Mouse (Mus musculus) hindbrain, embryonic 14.5 days (tissue): Measurements from ENCODE around the gene Traf3ip3. TPM values are rescaled to one million over a fixed set of nuclear protein-coding genes. Genes with fewer than 3 reads are reported as not detected.

ENCODE experiments used
- ATAC-seq: fragments of 200-750 bp; cut with Nextera tagmentation; 2 replicates; pipeline ENCODE4 v1.8.0; 2017; ENCODE audit warnings: moderate number of reproducible peaks, mild to moderate bottlenecking, moderate TSS enrichment, moderate library complexity; ENCODE audit not compliant: low FRiP score
- DNase-seq: peaks from one replicate; pipeline ENCODE4 v3.0.0-alpha.2; 2015; ENCODE audit warnings: low spot score
- H3K27ac ChIP-seq: fragments of 300-500 bp; sonication (generic); 2 replicates; pipeline ENCODE4 v1.5.1; 2014; ENCODE audit warnings: mild to moderate bottlenecking, moderate library complexity
- H3K27me3 ChIP-seq: fragments of 300-500 bp; sonication (generic); 2 replicates; pipeline ENCODE4 v1.6.1; 2014; ENCODE audit warnings: mild to moderate bottlenecking, low read length, mixed read lengths; ENCODE audit not compliant: control insufficient read depth, insufficient read depth
- H3K36me3 ChIP-seq: fragments of 300-500 bp; sonication (generic); replicated peaks from 2 replicates; pipeline ENCODE4 v1.6.1; 2014; ENCODE audit not compliant: control insufficient read depth, insufficient read depth
- H3K4me1 ChIP-seq: fragments of 300-500 bp; sonication (generic); replicated peaks from 2 replicates; pipeline ENCODE4 v1.6.1; 2014; ENCODE audit warnings: antibody characterized with exemption, low read length, mixed read lengths; ENCODE audit not compliant: control insufficient read depth, insufficient read depth
- H3K4me2 ChIP-seq: fragments of 300-500 bp; sonication (generic); replicated peaks from 2 replicates; pipeline ENCODE4 v1.6.1; 2014; ENCODE audit warnings: mild to moderate bottlenecking, moderate library complexity
- H3K4me3 ChIP-seq: fragments of 300-500 bp; sonication (generic); replicated peaks from 2 replicates; pipeline ENCODE4 v1.5.1; 2014; ENCODE audit warnings: mild to moderate bottlenecking, low read length
- H3K9ac ChIP-seq: fragments of 300-500 bp; sonication (generic); 2 replicates; pipeline ENCODE4 v1.6.1; 2014
- H3K9me3 ChIP-seq: fragments of 300-500 bp; sonication (generic); 2 replicates; pipeline ENCODE4 v1.6.1; 2016; ENCODE audit warnings: low read length; ENCODE audit not compliant: control insufficient read depth
- WGBS: fragments of 180-500 bp; shearing (Covaris S2); extraction: QIAGEN DNeasy Blood & Tissue Kit; methylation state at CpG from one replicate; pipeline ENCODE4 v1.1.7; 2014; 5-methylcytosine and 5-hydroxymethylcytosine counted together
- polyA plus RNA-seq: library from polyadenylated mRNA; unstranded; fragments of >200 nt; fragmentation: Nextera tagmentation; extraction: Ambion mirVana; gene quantifications from 2 replicates; pipeline ENCODE4 v1.2.1, GENCODE M21; 2014

The Traf3ip3 gene
- polyA plus RNA-seq, 1 experiment from 2014 or later = 2.1 TPM

- Histone ChIP-seq H3K9me3 (no peaks in the 10 kb centered on the region), H3K4me1 (no peaks in the 10 kb centered on the region), H3K27me3 (no peaks in the 10 kb centered on the region), H3K4me3 (no peak overlapping the region), H3K9ac (no peak overlapping the region), H3K27ac (no peak overlapping the region), H3K36me3 (no peaks in the 10 kb centered on the region), H3K4me2 (no peak overlapping the region)
- ATAC-seq = no peak
- no peak for DNase-seq
- 78% methylated on average over 7 of the region's 7 CpGs for WGBS
Observed at GRCm38 (mm10) chr1:193141118-193141517, 60.4 kb downstream of the Traf3ip3 start.

DNA sequence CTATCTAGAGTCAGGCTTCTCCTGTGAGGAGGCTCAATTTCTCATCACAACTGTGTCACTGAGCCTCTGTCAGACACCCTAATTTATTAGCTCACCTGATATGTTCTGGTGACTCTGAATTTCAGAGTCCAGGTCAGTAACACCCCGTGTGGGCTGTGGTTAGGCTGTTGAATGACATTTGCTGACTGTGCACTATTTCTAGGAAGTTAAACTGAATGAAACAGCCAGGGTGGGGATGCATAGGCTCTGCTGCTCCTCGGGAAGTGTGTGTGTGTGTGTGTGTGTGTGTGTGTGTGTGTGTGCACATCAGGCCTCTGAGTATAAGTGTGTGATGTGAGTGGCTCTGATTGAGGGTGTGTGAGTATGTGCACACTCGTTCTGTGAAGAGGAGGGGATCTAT is 62.8 kb downstream of the Traf3ip3 start:
- 72% methylated on average over 3 of the region's 3 CpGs for WGBS
- Histone ChIP-seq H3K4me1 (no peaks in the 10 kb centered on the region), H3K4me3 (no peak overlapping the region), H3K27me3 (no peaks in the 10 kb centered on the region), H3K9me3 (no peaks in the 10 kb centered on the region), H3K4me2 (no peak overlapping the region), H3K9ac (no peak overlapping the region), H3K36me3 (no peaks in the 10 kb centered on the region), H3K27ac (no peak overlapping the region)
- ATAC-seq (no peak), DNase-seq (no peak)

GRCm38 (mm10) chr1:193138087-193138486 is 63.4 kb downstream of the Traf3ip3 start:
- H3K4me3 ChIP-seq = no peak overlapping the region
- H3K27ac ChIP-seq = no peak overlapping the region
- WGBS = 48% methylated on average over 7 of the region's 7 CpGs

DNA sequence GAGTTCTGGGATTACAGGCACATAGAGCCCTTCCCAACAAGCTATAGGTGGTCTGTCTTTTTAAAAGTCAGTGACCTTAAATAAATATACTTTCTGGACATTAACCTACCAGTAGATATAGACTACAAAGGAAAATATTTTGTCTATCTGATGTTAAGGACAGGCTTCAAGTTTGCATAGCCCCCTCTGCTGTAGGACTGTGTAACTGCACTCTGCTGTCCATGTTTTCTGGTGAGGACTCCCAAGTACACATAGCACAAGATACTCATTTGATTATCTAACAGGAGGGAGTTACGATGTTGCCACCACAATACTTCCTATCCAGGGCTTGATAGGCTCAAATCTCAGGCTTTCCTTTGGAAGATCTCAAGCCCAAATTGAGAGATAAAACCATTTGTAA is 67.8 kb downstream of the Traf3ip3 start:
- Histone ChIP-seq H3K9me3 (no peaks in the 10 kb centered on the region), H3K4me2 (no peak overlapping the region), H3K36me3 (no peaks in the 10 kb centered on the region), H3K27ac (no peak overlapping the region), H3K27me3 (no peaks in the 10 kb centered on the region), H3K4me3 (no peak overlapping the region), H3K9ac (no peak overlapping the region), H3K4me1 (peaks cover 12% of the 10 kb centered on the region)
- no peak for ATAC-seq
- DNase-seq = no peak
- WGBS = 92% methylated on average over 1 of the region's 1 CpGs

More at GRCm38 (mm10) chr1:193138087-193138486, 63.4 kb downstream of the Traf3ip3 start:
- Histone ChIP-seq H3K36me3 (no peaks in the 10 kb centered on the region), H3K9me3 (no peaks in the 10 kb centered on the region), H3K27me3 (no peaks in the 10 kb centered on the region), H3K4me2 (no peak overlapping the region), H3K9ac (no peak overlapping the region), H3K4me1 (no peaks in the 10 kb centered on the region)
- DNase-seq (no peak), ATAC-seq (no peak)

DNA sequence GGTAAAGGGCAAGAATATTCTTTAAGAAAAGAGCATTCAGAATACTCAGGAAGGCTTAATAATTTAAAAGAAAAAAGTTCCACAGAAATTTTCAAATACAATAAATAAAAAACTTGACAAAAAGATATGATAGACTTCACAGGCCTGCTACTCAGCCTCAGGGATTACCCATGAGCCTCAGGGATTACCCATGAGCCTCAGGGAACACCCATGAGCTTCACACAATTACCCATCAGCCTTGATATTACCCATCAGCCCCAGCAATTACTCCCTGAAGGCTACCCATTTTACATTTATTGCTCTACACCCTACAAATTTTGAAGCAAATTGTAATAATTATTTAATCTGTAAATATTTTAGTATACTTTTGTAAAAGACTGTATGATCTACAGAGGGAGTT is 69.1 kb downstream of the Traf3ip3 start:
- DNase-seq (no peak), ATAC-seq (no peak)
- Histone ChIP-seq H3K9me3 (no peaks in the 10 kb centered on the region), H3K27ac (no peak overlapping the region), H3K27me3 (no peaks in the 10 kb centered on the region), H3K9ac (no peak overlapping the region), H3K36me3 (peaks cover 8% of the 10 kb centered on the region), H3K4me1 (peaks cover 13% of the 10 kb centered on the region), H3K4me3 (no peak overlapping the region), H3K4me2 (no peak overlapping the region)

- H3K4me1 ChIP-seq = peaks cover 13% of the 10 kb centered on the region
- H3K4me3 ChIP-seq = no peak overlapping the region
- H3K9me3 ChIP-seq = no peaks in the 10 kb centered on the region
- no peaks in the 10 kb centered on the region for H3K27me3 ChIP-seq
- H3K9ac ChIP-seq = no peak overlapping the region
- no peak for ATAC-seq
- H3K27ac ChIP-seq = no peak overlapping the region
- peaks cover 18% of the 10 kb centered on the region for H3K36me3 ChIP-seq
- no peak for DNase-seq
- 89% methylated on average over 6 of the region's 6 CpGs for WGBS
- H3K4me2 ChIP-seq = no peak overlapping the region
Observed at GRCm38 (mm10) chr1:193131311-193131948, 70.1 kb downstream of the Traf3ip3 start.

GRCm38 (mm10) chr1:193130839-193131238 is 70.7 kb downstream of the Traf3ip3 start:
- WGBS = 86% methylated on average over 8 of the region's 8 CpGs
- ATAC-seq = no peak; the same call in 1 of the 2 replicates
- Histone ChIP-seq H3K4me2 (peak overlapping the region; percentile 56), H3K4me1 (peaks cover 13% of the 10 kb centered on the region), H3K4me3 (peak overlapping the region; percentile 92), H3K9ac (peak overlapping the region; percentile 62), H3K27ac (peak overlapping the region; percentile 82), H3K9me3 (no peaks in the 10 kb centered on the region), H3K27me3 (no peaks in the 10 kb centered on the region), H3K36me3 (peaks cover 21% of the 10 kb centered on the region)
- no peak for DNase-seq

DNA sequence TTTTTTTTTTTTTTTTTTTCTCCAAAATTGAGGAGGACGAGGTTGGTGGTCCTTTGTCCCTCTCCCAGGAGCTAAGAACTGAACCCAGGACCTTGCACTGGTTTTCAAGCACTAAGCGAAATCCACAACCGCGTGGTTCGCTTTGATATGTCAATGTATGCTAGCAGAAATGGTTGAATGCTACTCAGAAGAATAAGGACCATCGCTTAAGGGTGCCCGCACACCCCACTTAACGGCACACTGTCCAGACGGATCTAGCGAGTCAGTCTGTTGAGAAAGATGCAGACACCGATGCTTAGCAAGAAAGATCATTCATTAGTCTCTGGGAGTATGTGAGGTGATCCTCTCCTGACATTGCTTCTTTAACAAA is 71.1 kb downstream of the Traf3ip3 start:
- no peak; the same call in 1 of the 2 replicates for ATAC-seq
- DNase-seq = peak; percentile 27
- Histone ChIP-seq H3K4me2 (peak overlapping the region; percentile 56), H3K9me3 (no peaks in the 10 kb centered on the region), H3K27ac (peak overlapping the region; percentile 82), H3K36me3 (peaks cover 21% of the 10 kb centered on the region), H3K9ac (peak overlapping the region; percentile 62), H3K27me3 (no peaks in the 10 kb centered on the region), H3K4me1 (peaks cover 13% of the 10 kb centered on the region), H3K4me3 (peak overlapping the region; percentile 92)
- 26% methylated on average over 11 of the region's 11 CpGs for WGBS

GRCm38 (mm10) chr1:193129786-193130455 is 71.6 kb downstream of the Traf3ip3 start, which contains the start of gene Diexf:
Gene Diexf, minus strand, starts transcription at chr1:193130272.
- H3K9me3 ChIP-seq = no peaks in the 10 kb centered on the region
- ATAC-seq (peak; percentile 94), DNase-seq (peak; percentile 100)
- H3K4me1 ChIP-seq = peaks cover 13% of the 10 kb centered on the region
- H3K36me3 ChIP-seq = peaks cover 23% of the 10 kb centered on the region
- WGBS = under 1% methylated on average over 61 of the region's 61 CpGs
- H3K27ac ChIP-seq = peak within 1 kb of the TSS; percentile 82
- H3K27me3 ChIP-seq = no peaks in the 10 kb centered on the region
- H3K4me3 ChIP-seq = peak within 1 kb of the TSS; percentile 92
- H3K9ac ChIP-seq = peak within 1 kb of the TSS; percentile 86
- peak within 1 kb of the TSS; percentile 60 for H3K4me2 ChIP-seq
